Mouse (Mus musculus) retina, postnatal 1 day (tissue): Measurements from ENCODE around the gene Rusc1.

Source experiments
- DNase-seq: peaks from one replicate; pipeline ENCODE4 v3.0.0-alpha.2; 2012

The Rusc1 gene

GRCm38 (mm10) chr3:89093175-89093574 lies at the start of gene Rusc1:
Rusc1 (minus strand) TSS chr3:89093311.
- peak; percentile 85 for DNase-seq

GRCm38 (mm10) chr3:89136365-89136764 lies 43.3 kb upstream of the Rusc1 start:
- DNase-seq: no peak

- no peak for DNase-seq
Measured at GRCm38 (mm10) chr3:89135958-89136357, 42.8 kb upstream of the Rusc1 start, which contains the start of gene Pklr. Pklr (plus strand) TSS chr3:89136142.

DNA sequence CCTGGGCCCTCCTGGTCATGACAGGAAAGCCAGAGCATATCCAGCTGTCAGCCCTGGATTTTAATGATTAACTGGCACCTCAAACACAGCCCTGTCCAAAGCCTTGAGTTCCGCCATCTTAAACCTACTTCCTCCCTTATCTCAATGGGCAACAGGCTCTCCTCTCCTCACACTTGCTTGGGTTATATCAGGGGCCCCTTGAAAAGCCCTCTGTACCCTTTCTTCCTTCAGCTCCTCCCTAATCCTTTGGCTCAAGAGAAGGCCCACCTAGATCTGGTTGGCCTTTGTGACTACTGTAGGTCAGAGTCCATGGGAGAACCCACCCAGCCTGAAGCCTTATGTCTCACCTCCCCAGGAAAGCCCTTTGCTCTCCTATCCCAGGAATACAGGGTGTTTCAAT lies 40.6 kb upstream of the Rusc1 start:
- no peak for DNase-seq

- DNase-seq: no peak
Measured at GRCm38 (mm10) chr3:89133063-89133450, 39.9 kb upstream of the Rusc1 start.

DNA sequence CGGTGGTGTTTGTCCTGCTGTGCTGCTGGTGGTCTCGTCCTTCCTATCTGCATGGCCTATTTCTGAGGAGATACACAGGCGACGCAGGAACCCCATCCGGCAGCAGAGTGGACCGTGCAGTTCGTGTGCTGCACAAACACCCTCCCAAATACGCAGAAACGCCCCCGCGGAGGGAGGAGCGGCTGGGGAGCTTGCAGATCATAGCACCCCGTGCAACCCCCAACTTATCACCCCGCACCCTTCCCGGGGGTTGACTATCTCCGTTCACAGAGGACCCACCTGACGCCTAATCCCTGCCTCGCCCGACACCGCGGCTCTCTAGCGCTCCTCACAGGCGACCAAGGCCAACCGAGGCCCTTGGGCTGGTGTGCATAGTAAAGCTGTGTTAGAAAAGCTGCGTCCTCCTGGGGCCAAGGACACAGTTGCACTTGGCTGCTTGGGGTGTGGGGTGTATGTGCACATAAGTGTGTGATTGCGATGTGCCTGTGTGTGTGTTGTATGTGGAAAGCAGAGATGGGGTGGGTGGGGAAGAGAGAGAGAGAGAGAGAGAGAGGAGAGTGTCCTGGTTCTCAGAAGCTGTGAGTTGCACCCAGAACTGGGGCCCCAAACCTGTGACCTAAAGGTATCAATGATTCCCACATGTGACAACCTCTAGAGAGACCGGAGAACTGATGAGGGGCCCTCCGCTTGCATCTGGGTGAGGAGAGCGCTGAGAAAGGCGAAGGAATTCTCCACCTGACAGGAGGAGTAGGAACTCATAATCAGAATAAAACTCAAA lies 39.4 kb upstream of the Rusc1 start:
- DNase-seq: peak; percentile 63

DNA sequence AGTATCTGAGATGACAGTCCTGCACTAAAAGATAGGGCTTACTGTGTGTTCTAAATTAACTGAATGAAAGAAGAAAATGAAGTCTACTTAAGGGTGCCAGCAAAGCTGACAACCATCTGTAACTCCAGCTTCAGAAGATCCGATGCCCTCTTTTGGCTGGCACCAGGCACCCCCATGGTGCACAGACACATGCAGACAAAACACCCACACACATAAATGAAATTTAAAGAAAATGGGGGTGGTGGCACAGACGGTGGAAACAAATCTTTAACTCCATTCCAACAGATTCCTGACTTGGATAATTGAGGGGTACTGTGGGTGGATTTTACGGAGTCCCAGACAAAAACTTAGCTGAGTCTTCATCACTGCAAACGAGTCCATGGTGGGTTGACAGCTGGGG lies 38.7 kb upstream of the Rusc1 start:
- no peak for DNase-seq

DNA sequence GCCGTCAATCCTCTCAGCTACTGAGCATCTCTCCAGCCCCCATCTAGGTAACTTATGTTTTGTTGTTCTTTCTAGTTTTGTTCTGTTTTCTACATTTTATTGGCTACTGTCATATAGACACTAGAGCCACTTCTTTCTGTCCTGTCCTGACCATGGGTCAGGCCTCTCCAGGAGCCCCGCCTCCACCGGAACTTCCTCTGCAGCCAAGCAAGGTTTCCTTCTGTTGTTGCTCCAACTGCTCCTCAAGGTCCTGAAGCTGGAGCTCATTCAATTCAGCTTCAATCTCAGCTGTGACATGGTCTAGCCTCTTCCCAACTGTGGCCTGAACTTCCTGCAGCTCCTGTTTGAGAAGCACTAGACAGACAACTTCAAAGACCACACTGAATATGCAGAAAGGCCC lies 36.8 kb upstream of the Rusc1 start:
- no peak for DNase-seq

DNA sequence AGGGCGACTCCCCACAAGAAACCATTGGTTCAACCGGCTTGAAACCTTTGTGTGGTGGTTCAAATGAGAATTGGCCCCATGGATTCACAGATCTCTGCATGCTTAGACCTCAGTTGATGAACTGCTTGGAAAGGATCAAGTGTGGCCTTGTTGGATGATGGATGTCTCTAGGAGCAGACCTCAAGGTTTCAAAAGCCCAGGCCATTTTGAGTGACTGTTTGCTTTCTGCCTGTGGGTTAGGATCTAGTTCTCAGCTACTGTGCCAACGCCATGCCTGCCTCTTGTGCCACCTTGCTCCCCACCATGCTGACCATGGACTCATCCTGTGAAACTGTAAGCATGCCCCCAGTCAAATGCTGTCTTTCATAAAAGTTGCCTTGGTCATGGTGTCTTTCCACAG lies 32.9 kb upstream of the Rusc1 start:
- DNase-seq: no peak

DNA sequence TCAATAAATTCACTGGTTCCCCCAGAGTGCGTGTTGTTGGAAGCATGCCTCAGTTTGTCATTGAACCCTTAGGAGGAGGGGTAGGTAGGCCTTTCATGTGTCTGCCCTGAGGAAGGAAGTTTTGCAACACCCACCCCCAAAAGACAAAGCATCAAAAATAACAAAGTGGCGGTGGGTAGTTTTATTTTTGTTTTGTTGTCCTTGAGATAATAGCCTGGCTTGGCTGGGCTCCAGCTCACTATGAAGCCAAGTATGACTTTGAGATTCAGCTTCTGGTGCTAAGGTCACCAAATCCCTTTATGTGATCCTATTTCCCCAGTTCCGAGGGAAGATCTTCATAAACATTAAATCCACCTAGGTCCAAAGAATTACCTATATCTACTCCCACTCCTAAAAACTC lies 31.1 kb upstream of the Rusc1 start:
- DNase-seq: no peak

GRCm38 (mm10) chr3:89123313-89123712 lies 30.2 kb upstream of the Rusc1 start:
- no peak for DNase-seq

DNA sequence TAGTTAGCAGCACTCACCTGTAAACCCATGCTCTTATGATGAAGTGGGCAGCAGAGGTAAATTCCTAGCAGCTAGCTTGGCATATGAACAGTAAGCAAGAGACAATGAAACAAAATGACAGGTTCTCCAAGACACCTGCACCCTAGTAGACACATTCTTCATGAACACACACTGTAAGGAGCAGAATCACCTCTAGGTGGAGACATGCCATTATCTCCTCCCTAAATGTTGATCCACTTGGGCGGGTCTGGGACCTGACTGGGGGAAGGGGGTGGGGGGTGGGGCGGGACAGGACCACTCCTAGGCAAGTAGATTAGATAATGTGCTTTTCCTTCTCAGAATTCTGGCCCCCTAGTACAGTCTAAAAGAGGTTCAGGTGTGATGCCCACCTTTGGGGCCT lies 22.4 kb upstream of the Rusc1 start:
- peak; percentile 67 for DNase-seq

DNA sequence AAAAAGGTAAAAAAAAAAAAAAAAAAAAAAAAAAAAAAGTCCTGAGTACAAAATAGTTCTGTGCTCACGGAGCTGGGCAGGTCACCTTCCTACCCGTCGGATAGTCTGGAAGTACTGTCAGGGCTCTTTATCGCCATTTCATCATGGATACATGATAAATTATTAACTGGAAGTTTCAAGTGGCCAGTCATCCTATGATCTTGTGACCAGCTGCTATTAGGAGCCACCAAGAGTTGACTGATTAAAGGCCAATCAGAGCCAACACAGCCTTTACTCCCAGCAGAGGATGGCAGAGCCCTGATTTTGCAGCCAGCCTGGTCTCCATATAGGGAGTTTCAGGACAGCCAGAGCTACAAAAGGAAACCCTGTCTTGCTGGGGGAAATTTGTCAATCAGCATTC lies 19.9 kb upstream of the Rusc1 start:
- DNase-seq: no peak

GRCm38 (mm10) chr3:89108146-89108545 lies 15.0 kb upstream of the Rusc1 start:
- no peak for DNase-seq

DNA sequence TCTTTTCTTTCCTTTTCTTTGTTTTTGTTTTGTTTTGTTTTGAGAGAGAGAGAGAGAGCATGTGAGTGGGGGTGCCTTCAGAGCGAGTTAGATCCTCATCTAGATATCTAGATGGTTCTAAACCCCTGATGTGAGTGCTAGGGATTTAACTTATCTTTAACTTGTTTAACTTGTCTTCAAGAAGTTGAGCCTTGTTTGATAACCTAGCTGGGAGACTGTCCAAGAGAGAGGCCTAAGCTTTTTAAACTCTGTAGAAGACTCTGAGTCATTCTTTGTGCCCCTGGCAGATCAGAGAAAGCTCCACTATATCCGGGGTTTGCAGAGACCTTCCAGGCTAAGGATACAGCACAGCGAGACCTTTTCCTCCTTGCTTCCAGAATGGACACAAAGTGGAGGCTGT lies 14.4 kb upstream of the Rusc1 start:
- DNase-seq: no peak

DNA sequence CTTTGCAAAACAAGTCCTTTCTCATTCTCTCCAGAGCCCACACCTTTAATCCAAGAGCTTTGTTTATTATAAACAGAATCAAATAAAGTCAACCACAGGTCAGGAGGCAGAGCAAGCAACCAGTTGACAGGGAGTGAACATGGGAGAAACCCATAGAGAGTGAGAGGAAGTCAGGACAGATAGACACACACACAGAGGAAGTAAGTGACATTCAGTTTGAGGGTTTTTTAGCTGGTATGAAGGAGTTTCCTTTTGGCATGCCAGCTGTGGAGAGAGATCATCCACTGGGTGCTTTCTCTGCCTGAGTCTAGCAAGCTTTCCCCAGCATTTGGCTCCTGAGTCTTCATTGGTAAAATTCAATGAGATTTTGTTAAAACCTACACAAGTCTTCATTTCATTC lies 13.8 kb upstream of the Rusc1 start:
- DNase-seq: no peak

DNA sequence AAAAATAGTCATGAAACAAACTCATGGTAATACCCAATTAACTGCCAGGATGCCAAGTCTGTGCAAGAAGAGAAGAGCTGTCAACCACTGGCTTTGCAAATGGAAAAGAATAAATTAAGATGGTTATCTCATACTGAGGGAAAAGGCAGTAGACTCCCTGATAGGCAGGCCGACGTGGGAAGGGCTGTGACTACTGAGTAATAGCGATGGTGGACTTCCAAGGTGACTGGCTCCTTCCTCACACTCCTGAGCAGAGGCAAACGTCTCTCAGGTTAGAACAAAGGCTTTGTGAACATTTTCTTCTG lies 10.1 kb upstream of the Rusc1 start:
- DNase-seq: no peak

- DNase-seq: no peak
Measured at GRCm38 (mm10) chr3:89102495-89103290, 9.6 kb upstream of the Rusc1 start.

- DNase-seq: peak; percentile 100
Measured at GRCm38 (mm10) chr3:89101812-89102494, 8.8 kb upstream of the Rusc1 start, which contains the start of gene Fdps. Fdps (minus strand) TSS chr3:89101959.

DNA sequence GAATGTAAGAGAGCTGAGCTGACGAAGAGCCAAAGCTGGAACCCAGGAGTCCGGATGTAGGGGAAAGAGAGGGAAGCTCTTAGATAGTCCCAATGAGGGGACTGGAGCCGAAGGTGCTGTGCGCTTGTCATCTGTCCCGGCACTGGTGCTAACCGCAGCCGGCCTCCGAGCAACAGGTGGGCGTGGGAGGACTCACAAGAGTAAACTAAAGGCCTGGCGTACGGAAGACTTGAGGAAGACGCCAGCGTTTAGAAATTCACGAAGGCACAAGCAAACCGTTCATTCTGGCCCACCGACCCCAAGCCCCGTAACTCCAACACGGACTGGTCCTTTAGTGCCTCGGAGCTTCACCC lies 8.3 kb upstream of the Rusc1 start:
- DNase-seq: no peak

GRCm38 (mm10) chr3:89100811-89101210 lies 7.7 kb upstream of the Rusc1 start, which contains the start of gene Gm43738:
Gm43738 (minus strand) TSS chr3:89101099.
- DNase-seq: no peak

DNA sequence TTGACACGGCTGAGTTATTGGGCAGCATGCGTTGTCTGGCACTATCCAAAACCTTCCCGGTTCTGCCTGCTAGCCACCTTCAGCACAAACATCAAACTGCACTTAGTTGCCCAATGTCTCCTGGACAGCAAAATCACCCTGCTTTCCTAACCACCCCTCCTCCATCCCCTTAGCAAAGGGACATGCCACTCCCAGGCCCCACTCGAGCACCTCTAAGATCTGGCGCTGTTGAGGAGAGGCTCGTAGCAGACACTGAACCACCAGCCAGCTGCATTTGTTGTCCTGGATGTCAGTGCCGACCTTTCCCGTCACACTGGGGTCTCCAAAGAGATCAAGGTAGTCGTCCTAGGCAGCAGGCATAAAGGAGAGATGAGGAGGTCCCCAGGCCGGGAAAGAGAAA lies 910 bp upstream of the Rusc1 start:
- no peak for DNase-seq

GRCm38 (mm10) chr3:89092509-89093090 lies 511 bp downstream of the Rusc1 start:
- no peak for DNase-seq
